Mouse (Mus musculus) heart, postnatal 36 days (tissue): ENCODE data around the gene Gm17455. TPM values are rescaled to one million over a fixed set of nuclear protein-coding genes. Genes with fewer than 3 reads are reported as not detected.
A peak's percentile ranks its signal among the peaks of the same experiment; 100 is the strongest.

Experiments used
- DNase-seq, 2 experiments: peaks; one replicate each; pipeline ENCODE4 v3.0.0; 2021 to 2022
- intact Hi-C: fragments of 180-260 bp; cut with DNase I; formaldehyde crosslinking; loops from one replicate; pipeline ENCODE4 v1.15.1; 2025
- total RNA-seq, 2 experiments: library from RNA; stranded (reverse); gene quantifications; 2 replicates each; pipeline ENCODE4 v1.2.3; 2021

Gm17455 gene
- total RNA-seq, 2 experiments from 2014 or later: not detected

- intact Hi-C loops: loop anchor here (2.0 kb wide), 3 partner anchors 61 to 349 kb away; partner anchors contain the start of genes Cdh23 and Vsir
- peak; percentile 75 to 76 for DNase-seq
These were observed 8.3 kb downstream of the Gm17455 start for GRCm38 (mm10) chr10:60407831-60408230.

DNA sequence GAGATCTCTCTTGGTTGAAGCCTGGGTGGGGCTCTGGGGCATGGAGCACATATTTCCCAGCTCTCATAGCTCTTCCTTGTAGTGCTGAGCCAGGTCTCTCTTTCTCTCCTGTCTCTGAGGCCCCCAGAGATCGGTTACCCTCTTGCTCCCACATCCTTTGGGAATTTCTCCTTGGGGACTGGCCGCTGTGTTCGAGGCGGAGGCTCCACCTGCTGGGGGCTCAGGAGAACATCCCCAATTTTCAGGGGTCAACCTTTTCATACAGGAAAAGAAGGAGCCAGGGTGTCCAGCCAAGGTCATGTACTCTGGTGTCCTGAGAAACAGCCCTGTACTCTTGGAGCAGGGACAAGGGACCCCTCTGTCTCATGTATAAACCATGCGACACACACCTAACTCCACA, 12.3 kb downstream of the Gm17455 start:
- intact Hi-C loops: loop anchor here (1.0 to 10.0 kb wide), 2 partner anchors 106 to 653 kb away; no protein-coding TSS in a partner anchor

DNA sequence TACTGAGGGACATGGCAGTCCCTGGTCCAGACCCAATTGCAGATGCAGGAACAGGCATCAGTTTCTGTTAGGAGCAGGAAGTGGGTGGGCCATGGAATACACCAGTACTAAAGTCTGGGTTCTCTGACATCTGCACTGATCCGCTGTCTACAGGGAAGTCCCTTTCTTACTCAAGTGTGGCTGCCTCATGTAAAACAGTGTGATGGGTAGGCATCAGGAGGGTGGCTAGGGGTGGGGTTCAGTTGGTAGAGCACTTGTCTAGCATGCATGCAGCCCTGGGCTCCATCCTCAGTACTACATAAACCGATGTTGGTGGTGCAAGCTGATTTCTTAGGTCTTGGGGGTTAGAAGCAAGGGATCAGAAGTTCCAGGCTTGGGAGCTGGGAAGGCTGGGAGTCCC, 14.2 kb downstream of the Gm17455 start:
- no peak for DNase-seq
- intact Hi-C loops: loop anchor here (10.0 kb wide), 1 partner anchor 651 kb away; no protein-coding TSS in a partner anchor

More for the DNA sequence above, 12.3 kb downstream of the Gm17455 start:
- DNase-seq: no peak

DNA sequence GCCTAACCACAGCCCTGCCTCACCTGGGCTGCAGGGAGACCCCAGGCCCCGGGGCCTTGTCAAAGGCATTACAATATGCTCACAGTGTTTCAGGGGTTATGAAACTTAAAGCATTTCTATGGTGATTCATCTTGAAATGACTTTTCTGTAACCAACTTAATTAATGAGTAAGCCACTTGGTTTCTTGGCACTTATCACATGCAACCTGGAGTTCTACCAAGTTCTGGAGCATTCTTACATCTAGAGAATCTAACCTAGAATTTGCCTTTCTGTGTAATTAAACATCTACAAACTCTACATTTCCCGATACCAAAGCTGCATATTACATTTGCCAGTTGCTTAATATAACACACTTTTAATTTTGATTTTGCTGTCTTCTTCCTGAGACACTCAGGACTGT, 17.5 kb downstream of the Gm17455 start:
- intact Hi-C loops: loop anchor here (10.0 kb wide), 1 partner anchor 648 kb away; no protein-coding TSS in a partner anchor
- DNase-seq: no peak

- intact Hi-C loops: loop anchor here (1.0 to 10.0 kb wide), 3 partner anchors 279 to 647 kb away; no protein-coding TSS in a partner anchor
- peak; percentile 49 to 74 for DNase-seq
These were observed 18.6 kb downstream of the Gm17455 start for GRCm38 (mm10) chr10:60418137-60418536.

DNA sequence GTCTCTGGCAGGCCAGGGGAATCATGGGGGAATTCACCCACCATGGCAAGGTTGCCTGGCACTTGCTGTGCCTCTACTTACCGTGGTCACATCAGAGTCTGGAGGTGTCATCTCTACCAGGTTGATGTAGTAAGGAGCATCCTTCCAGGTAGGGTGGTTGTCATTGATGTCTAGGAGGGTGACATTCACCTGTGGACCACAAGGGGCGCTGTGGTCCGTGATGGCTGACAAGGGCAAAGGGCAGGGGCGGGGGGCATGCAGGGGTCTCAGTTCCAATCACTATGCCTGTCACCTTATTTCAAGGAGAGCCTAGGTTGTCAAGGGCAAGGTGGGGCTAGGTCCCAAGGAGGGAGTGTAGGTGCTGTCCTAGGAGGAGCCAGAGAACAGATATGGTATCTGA, 20.1 kb downstream of the Gm17455 start:
- no peak for DNase-seq
- intact Hi-C loops: loop anchor here (2.0 to 10.0 kb wide), 2 partner anchors 337 to 645 kb away; no protein-coding TSS in a partner anchor

DNA sequence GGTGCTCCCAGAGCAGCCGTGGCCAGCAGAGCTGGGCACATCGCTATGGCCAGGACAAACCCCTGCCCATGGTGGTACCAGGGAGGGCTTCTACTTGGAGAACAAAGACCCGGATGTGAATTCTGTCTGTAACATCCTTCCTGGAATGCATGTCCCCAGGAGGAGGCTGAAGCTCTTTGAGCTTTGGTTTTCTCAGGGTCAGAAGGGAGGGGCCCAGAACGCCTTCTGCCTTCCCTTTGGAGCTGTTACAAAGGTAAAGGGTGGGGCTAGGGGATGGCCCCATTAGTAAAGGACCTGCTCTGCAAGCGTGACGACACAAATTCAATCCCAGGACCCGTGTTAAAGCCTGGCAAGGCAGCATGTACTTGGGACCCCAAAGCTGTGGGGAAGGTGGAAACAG, 23.2 kb downstream of the Gm17455 start:
- intact Hi-C loops: no loop called here
- no peak for DNase-seq

- DNase-seq: no peak
- intact Hi-C loops: no loop called here
These were observed 30.5 kb downstream of the Gm17455 start for GRCm38 (mm10) chr10:60430001-60430400.

GRCm38 (mm10) chr10:60430591-60430990, 31.1 kb downstream of the Gm17455 start:
- intact Hi-C loops: no loop called here
- DNase-seq: no peak

- DNase-seq: no peak
- intact Hi-C loops: no loop called here
These were observed 33.2 kb downstream of the Gm17455 start for GRCm38 (mm10) chr10:60432679-60433078.

GRCm38 (mm10) chr10:60442321-60442720, 42.8 kb downstream of the Gm17455 start:
- intact Hi-C loops: no loop called here
- DNase-seq: no peak

GRCm38 (mm10) chr10:60443078-60443477, 43.6 kb downstream of the Gm17455 start:
- intact Hi-C loops: no loop called here
- no peak for DNase-seq

DNA sequence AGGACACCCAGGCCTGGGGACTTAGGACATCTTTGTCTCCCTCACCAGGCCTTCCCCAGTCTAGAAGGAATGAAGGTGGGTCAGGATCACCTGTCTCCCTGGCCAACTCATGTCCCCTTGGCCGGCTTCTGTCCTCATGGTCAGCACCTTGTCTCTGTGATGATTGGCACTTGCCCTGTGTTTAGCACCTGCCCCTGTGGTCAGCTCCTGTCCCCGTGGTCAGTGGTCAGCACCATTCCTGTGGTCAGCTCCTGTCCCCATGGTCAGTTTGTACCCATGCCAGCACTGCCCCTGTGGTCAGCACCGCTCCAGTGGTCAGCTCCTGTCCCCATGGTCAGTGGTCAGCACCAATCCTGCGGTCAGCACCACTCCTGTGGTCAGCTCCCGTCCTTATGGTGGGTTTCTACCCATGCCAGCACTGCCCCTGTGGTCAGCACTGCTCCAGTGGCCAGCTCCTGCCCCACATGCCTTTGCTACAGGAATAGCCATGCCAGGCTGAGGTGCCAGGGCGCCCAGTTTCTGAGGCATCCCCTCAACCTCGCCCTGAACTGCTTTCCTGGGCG, 45.6 kb downstream of the Gm17455 start:
- peak in 1 of 2 experiments; percentile 13 for DNase-seq

GRCm38 (mm10) chr10:60447186-60447585, 47.7 kb downstream of the Gm17455 start:
- DNase-seq: no peak
- intact Hi-C loops: no loop called here

More for the DNA sequence above, 45.6 kb downstream of the Gm17455 start:
- intact Hi-C loops: no loop called here

Other genes starting within 250 kb of the Gm17455 start
- gene Chst3, start 180.5 kb upstream of the Gm17455 start, total RNA-seq: 1 to 10 TPM; 1.0 to 1.1 TPM
- gene Psap, start 122.1 kb upstream of the Gm17455 start, total RNA-seq: 1,000 to 10,000 TPM; 1,163 to 1,211 TPM
- 10 to 100 TPM; 17.6 to 27.0 TPM for gene Vsir, start 52.9 kb upstream of the Gm17455 start, total RNA-seq